Mouse (Mus musculus) hindbrain, embryonic 13.5 days (tissue): ENCODE results near the gene Rgl1. TPM values are rescaled to one million over a fixed set of nuclear protein-coding genes. Genes with fewer than 3 reads are reported as not detected.
A peak's percentile ranks its signal among the peaks of the same experiment; 100 is the strongest.

Experiments
- ATAC-seq: fragments of 200-750 bp; cut with Nextera tagmentation; 2 replicates; pipeline ENCODE4 v1.8.0; 2017; ENCODE audit warnings: moderate TSS enrichment; ENCODE audit not compliant: low FRiP score
- H3K27ac ChIP-seq: fragments of 300-500 bp; sonication (generic); 2 replicates; pipeline ENCODE4 v1.5.1; 2015; ENCODE audit warnings: inconsistent platforms, mild to moderate bottlenecking, moderate library complexity
- H3K27me3 ChIP-seq: fragments of 300-500 bp; sonication (generic); 2 replicates; pipeline ENCODE4 v1.6.1; 2015; ENCODE audit warnings: mild to moderate bottlenecking, inconsistent platforms
- H3K36me3 ChIP-seq: fragments of 300-500 bp; sonication (generic); 2 replicates; pipeline ENCODE4 v1.6.1; 2015; ENCODE audit warnings: mild to moderate bottlenecking, inconsistent platforms
- H3K4me1 ChIP-seq: fragments of 300-500 bp; sonication (generic); replicated peaks from 2 replicates; pipeline ENCODE4 v1.6.1; 2015; ENCODE audit warnings: inconsistent platforms
- H3K4me2 ChIP-seq: fragments of 300-500 bp; sonication (generic); 2 replicates; pipeline ENCODE4 v1.6.1; 2015; ENCODE audit warnings: inconsistent platforms, mild to moderate bottlenecking, moderate library complexity
- H3K4me3 ChIP-seq: fragments of 300-500 bp; sonication (generic); 2 replicates; pipeline ENCODE4 v1.5.1; 2015; ENCODE audit warnings: mild to moderate bottlenecking, inconsistent platforms
- H3K9ac ChIP-seq: fragments of 300-500 bp; sonication (generic); 2 replicates; pipeline ENCODE4 v1.6.1; 2015; ENCODE audit warnings: mild to moderate bottlenecking, inconsistent platforms
- H3K9me3 ChIP-seq: fragments of 300-500 bp; sonication (generic); 2 replicates; pipeline ENCODE4 v1.6.1; 2016; ENCODE audit warnings: inconsistent platforms
- WGBS: fragments of 180-500 bp; shearing (Covaris S2); methylation state at CpG from one replicate; pipeline ENCODE4 v1.1.7; 2015; 5-methylcytosine and 5-hydroxymethylcytosine counted together
- polyA plus RNA-seq: library from polyadenylated mRNA; unstranded; fragments of >200 nt; fragmentation: Nextera tagmentation; extraction: Ambion mirVana; gene quantifications from 2 replicates; pipeline ENCODE4 v1.2.1, GENCODE M21; 2015

Rgl1 gene
- 19.8 and 24.0 TPM in 2 replicates for polyA plus RNA-seq

DNA sequence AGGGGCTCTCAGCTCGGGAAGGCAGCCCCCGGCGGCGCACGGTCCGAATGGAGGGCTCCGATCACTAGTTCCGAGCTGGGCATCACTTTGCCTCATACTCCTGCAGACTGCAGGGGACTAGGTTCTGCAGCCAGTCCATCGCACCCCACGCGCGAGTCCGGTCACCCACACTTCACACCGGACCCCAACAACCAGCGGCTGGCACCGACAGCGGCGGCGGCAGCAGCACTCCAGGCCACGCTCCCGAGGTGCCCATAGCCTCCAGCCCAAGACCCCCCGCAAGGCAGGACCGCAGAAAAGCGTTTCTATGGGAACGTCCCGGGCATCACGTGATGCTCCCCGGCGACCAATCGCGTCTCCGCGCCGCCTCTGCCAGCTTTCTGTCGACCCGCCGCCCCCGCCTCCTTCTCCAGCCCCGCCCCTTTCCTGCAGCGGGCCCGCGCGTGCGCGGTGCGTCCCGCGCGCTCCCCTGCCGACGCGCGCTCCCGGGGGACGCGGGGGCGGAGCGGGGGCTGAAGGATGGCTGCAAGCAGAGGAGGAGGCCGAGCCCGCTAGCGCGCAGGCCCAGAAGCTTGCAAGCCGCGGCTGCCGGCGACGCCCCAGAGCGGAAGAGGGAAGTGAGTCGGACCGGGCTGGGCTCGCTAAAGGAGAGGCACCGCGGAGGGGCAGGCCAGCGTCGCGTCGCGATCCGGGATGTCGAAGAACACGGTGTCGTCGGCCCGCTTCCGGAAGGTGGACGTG, at the start of gene Rgl1, which contains the start of gene Arpc5:
Rgl1 (minus strand) TSS at position 320 of the 741 bp plus-strand sequence.
Arpc5 (plus strand) TSS at position 511 of the 741 bp plus-strand sequence.
- peak within 1 kb of the TSS; percentile 94 for H3K27ac ChIP-seq

DNA sequence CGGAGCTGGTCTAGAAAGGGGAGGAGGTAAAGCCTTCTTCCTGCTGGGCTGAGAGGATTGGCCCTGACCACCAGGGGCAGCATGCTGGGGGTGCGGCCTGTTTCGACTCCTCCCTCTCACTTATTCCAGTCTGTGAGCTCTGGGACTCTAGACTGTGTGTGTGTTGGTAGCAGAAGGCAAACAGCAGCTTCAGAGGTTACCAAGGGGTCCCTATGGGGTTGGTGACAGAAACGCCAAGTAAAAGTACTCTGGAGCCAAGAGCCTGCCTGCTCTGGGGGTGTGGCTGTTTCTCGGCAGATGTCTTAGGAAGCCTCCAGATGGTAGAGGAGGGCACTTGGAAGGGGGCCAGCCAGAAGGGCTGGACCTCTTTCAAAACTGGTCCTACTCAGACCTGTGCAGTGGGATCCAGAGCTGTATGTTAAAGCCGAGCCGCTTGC, 49.1 kb upstream of the Rgl1 start:
- peak; percentile 86 for ATAC-seq
- Histone ChIP-seq H3K27ac (peak overlapping the region; percentile 82; the same call in 1 of the 2 replicates), H3K27me3 (no peaks in the 10 kb centered on the region), H3K9ac (no peak overlapping the region), H3K36me3 (no peaks in the 10 kb centered on the region), H3K4me3 (no peak overlapping the region), H3K4me1 (peaks cover 46% of the 10 kb centered on the region), H3K4me2 (no peak overlapping the region), H3K9me3 (no peaks in the 10 kb centered on the region)
- WGBS = 21% methylated on average over 7 of the region's 7 CpGs

More for the DNA sequence above, at the start of gene Rgl1, which contains the start of gene Arpc5:
- H3K36me3 ChIP-seq = peaks cover 15% of the 10 kb centered on the region
- peak; percentile 97 for ATAC-seq
- H3K4me3 ChIP-seq = peak within 1 kb of the TSS; percentile 99
- H3K27me3 ChIP-seq = peaks cover 8% of the 10 kb centered on the region; the same call in 1 of the 2 replicates
- peak within 1 kb of the TSS; percentile 77 for H3K4me2 ChIP-seq
- H3K9me3 ChIP-seq = no peaks in the 10 kb centered on the region
- H3K9ac ChIP-seq = peak within 1 kb of the TSS; percentile 98
- H3K4me1 ChIP-seq = peaks cover 19% of the 10 kb centered on the region
- WGBS = under 1% methylated on average over 85 of the region's 86 CpGs

DNA sequence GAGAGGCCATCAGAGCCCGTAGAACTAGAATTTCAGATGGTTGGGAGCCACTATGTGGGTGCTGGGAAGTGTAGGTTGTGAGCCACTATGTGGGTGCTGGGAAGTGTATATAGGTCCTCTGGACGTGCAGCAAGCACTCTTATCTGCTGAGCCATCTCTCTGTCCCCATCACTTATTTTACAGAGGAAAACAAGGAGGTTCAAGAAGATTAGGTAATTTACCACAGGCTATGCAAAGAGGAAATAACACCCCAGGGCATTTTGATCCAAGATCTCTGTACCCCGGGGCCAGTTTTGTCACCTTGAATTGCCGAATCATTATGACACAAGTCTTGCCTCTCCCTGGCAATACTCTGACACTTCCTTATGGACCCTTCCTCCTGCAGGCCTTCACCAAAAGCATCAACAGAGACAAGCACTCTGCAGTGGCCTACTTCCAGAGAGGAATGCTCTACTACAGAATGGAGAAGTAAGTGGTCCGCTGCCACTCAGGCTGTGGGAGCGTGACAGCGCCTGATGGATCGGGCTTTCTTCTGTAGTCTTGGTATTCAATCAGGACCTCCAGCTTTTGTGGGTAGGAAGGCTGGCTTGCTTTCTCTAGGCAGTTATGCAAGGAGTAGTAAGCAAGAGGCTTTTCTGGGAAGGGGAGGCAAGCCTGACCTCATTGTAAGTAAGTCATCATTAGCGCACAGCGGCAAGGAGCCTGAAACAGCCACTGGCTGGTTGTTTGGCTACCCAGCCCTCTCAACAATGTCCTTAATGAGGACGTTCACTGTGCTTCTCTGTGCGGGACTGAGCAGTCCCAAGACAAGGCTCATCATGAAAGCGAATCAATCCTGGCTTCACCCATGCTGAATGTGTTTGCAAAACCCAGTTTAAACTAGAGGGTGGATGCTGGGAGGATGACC, 44.6 kb upstream of the Rgl1 start:
- no peaks in the 10 kb centered on the region for H3K36me3 ChIP-seq
- no peak overlapping the region; the same call in 1 of the 2 replicates for H3K27ac ChIP-seq
- H3K9me3 ChIP-seq = no peaks in the 10 kb centered on the region
- H3K4me2 ChIP-seq = no peak overlapping the region
- H3K4me1 ChIP-seq = peaks cover 20% of the 10 kb centered on the region
- WGBS = 54% methylated on average over 13 of the region's 13 CpGs
- no peaks in the 10 kb centered on the region for H3K27me3 ChIP-seq
- no peak for ATAC-seq
- no peak overlapping the region for H3K9ac ChIP-seq
- no peak overlapping the region for H3K4me3 ChIP-seq

DNA sequence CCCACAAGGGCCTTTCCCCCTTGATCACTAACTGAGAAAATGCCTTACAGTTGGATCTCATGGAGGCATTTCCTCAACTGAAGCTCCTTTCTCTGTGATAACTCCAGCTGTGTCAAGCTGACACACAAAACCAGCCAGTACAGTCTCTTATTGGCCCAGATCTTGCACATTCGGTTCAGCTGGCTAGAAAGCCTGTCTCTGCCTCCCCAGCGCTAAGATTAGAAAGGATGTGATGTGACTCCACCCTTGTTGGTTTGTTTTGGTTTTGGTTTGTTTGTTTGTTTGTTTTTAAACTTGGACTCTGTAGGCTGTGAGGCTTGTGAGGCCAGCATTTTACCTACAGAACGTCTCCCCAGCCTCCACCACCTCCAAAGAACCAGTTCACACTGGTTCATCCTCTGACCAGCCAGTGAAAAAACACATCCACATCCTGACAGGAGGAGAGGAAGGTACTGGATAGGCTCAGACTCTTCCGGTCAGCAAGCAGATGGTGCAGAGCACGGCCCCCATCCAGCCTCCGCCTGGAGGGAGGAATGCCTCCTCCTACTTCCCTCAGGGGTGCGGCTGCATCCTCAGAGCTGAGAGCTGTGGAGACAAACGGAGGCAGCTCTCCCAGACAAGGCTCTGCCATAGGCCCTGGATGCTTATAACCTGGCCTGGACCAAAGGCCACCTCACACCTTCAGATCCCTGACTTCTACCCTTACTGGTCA, 43.5 kb upstream of the Rgl1 start:
- no peaks in the 10 kb centered on the region for H3K27me3 ChIP-seq
- 28% methylated on average over 8 of the region's 8 CpGs for WGBS
- no peaks in the 10 kb centered on the region for H3K9me3 ChIP-seq
- no peak overlapping the region for H3K9ac ChIP-seq
- H3K27ac ChIP-seq = no peak overlapping the region
- peaks cover 9% of the 10 kb centered on the region for H3K4me1 ChIP-seq
- no peak for ATAC-seq
- no peak overlapping the region for H3K4me2 ChIP-seq
- H3K36me3 ChIP-seq = no peaks in the 10 kb centered on the region
- no peak overlapping the region for H3K4me3 ChIP-seq

DNA sequence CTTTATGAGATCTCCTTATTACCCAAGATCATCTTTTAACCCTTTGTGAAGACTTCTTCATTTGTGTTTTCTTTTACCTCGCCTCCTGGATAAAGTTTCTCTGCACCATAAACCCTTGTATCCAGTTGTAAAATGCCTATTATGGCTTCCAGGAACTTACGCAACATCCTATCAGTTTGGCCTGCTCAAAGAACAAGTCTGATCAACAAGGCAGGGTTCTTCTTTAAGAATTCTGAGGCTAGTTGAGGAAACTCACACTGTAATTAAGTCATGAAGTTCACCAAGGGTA, 42.2 kb upstream of the Rgl1 start:
- H3K4me1 ChIP-seq = peaks cover 9% of the 10 kb centered on the region

DNA sequence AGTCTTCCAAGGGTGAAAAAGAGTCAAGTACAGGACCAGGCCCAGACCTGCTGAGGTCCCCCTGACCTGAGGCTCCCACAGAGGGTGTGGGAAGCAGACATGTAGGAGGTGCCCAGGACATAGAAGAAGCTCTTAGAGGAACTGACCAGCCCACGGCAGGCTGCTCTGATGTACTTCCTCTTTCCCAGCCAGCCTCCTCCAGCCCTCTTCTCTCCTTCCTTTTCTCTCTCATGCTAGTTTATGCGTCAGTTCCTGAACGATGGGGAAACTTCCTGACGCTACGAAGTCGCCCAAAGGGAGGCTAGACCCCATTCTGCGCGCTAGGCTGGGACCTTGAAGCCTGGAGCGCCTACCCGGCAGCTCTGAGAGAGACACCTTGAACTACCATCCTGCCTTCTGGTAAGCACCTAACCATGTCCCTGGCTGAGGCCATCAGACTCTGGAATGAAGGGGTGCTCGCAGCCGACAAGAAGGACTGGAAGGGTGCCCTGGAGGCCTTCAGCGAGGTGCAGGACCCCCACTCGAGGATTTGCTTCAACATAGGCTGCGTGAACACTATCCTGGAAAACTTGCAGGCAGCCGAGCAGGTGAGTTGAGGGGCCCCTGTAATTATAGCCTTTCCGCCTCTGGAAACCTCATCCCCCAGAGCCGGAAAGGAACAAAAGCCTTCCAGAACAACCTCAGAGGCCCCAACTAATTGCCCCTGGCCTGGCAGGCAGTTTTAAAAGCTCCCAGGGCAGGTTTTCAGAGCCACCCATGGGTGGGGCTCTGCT, 41.7 kb upstream of the Rgl1 start:
- Histone ChIP-seq H3K4me1 (peaks cover 9% of the 10 kb centered on the region), H3K9me3 (no peaks in the 10 kb centered on the region), H3K4me2 (no peak overlapping the region), H3K4me3 (no peak overlapping the region), H3K27me3 (no peaks in the 10 kb centered on the region), H3K27ac (no peak overlapping the region), H3K36me3 (no peaks in the 10 kb centered on the region), H3K9ac (no peak overlapping the region)
- 84% methylated on average over 18 of the region's 18 CpGs for WGBS
- no peak for ATAC-seq

More for the DNA sequence above, 42.2 kb upstream of the Rgl1 start:
- Histone ChIP-seq H3K4me2 (no peak overlapping the region), H3K4me3 (no peak overlapping the region), H3K27me3 (no peaks in the 10 kb centered on the region), H3K9ac (no peak overlapping the region), H3K36me3 (no peaks in the 10 kb centered on the region), H3K9me3 (no peaks in the 10 kb centered on the region), H3K27ac (no peak overlapping the region)
- no peak for ATAC-seq
- 97% methylated on average over 2 of the region's 2 CpGs for WGBS

DNA sequence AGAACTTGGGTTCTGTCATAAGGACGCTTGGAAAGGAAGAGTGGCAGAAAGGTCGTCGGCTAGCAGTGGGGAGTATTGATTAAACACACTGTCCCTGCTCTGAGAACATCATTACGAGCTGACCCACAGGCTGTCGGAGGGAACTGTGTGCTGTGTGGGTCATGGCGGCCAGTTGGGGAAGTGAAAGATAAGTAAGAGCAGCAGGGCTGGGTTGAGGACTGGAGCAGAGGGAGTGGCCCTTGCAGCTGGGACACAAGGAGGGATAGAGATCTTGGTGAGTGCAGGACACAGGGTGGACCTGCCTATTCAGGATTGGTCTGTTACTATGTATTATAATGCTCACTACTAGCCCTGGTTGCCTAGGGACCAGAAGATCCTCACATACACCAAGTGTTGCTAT, 38.8 kb upstream of the Rgl1 start:
- no peaks in the 10 kb centered on the region for H3K36me3 ChIP-seq
- H3K9me3 ChIP-seq = no peaks in the 10 kb centered on the region
- H3K27me3 ChIP-seq = no peaks in the 10 kb centered on the region
- H3K27ac ChIP-seq = no peak overlapping the region
- H3K4me1 ChIP-seq = peaks cover 7% of the 10 kb centered on the region; the same call in 1 of the 2 replicates
- WGBS = 85% methylated on average over 6 of the region's 6 CpGs
- no peak overlapping the region for H3K4me3 ChIP-seq
- H3K4me2 ChIP-seq = no peak overlapping the region
- ATAC-seq = no peak
- H3K9ac ChIP-seq = no peak overlapping the region

DNA sequence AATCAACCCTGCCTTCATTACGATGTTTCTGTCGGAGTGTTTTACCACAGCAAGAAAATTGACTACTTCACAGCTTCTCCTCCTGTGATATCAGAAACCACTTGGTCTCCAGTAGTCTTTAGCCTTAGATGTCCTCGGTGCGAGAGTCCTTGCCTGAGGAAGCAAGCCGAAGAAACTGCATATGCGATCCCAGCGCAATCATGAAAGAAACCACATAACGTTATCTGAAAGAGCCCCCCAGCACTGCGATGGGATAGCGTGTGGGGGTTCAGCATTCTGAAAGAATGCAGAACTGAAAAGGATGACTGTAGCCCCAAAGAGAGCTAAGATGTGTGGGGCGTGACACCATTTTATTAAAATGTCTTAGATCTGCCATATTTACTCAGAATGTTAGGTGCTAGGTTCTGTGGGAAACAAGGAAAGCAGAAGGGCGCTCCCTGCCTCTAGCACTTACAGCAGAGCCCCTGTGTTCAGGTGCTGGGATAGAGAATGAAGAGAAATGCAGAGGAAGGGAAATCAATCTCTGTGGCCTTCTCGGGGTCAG, 34.6 kb upstream of the Rgl1 start:
- ATAC-seq = no peak
- 87% methylated on average over 13 of the region's 13 CpGs for WGBS
- H3K27ac ChIP-seq = no peak overlapping the region
- no peaks in the 10 kb centered on the region for H3K36me3 ChIP-seq
- no peaks in the 10 kb centered on the region for H3K9me3 ChIP-seq
- H3K27me3 ChIP-seq = no peaks in the 10 kb centered on the region
- no peak overlapping the region for H3K9ac ChIP-seq
- no peak overlapping the region for H3K4me2 ChIP-seq
- H3K4me3 ChIP-seq = no peak overlapping the region
- H3K4me1 ChIP-seq = peaks cover 11% of the 10 kb centered on the region; the same call in 1 of the 2 replicates

DNA sequence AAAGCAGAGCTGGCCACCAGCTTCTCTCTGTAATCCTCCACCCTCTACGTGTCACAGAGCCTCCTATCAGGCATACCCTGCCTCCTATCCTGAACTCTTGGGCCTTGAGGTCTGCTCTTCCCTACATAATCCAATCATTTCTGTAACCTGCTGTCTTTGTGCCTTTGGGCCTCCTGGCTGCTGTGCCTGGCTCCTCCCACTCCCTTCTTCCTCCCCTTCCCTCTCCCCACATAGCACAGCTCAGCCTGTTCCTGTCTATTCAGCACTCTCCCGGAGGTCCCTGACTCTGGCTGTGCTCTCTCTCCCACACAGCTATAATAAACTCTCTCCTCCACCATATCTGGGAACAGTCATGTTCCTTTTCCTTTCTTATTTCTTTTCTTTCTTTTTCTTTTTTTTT, 33.7 kb upstream of the Rgl1 start, which contains the start of gene Ncf2:
Ncf2 (plus strand) TSS at position 298 of the 400 bp plus-strand sequence.
- no peak within 1 kb of the TSS for H3K4me2 ChIP-seq
- peak; percentile 83 for ATAC-seq
- no peaks in the 10 kb centered on the region for H3K9me3 ChIP-seq
- no peak within 1 kb of the TSS for H3K9ac ChIP-seq
- 7% methylated on average over 2 of the region's 2 CpGs for WGBS
- peak within 1 kb of the TSS; percentile 30 for H3K27ac ChIP-seq
- no peaks in the 10 kb centered on the region for H3K36me3 ChIP-seq
- H3K27me3 ChIP-seq = no peaks in the 10 kb centered on the region
- H3K4me1 ChIP-seq = peaks cover 11% of the 10 kb centered on the region; the same call in 1 of the 2 replicates
- no peak within 1 kb of the TSS for H3K4me3 ChIP-seq

DNA sequence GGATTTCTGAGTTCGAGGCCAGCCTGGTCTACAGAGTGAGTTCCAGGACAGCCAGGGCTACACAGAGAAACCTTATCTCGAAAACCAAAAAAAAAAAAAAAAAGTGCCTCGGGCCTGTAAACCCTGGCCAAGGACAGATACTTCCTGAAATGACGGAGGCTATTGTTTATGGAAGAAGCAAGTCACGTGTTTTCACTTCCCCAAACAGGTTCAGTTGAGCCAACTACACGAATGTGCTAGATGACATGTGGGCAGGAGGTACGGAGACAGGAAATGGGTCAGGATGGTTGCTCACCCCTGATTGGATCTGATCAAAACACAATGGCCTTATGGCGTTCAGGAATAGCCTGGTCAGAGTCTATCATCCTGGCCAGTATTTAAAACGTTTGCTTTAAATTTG, 32.0 kb upstream of the Rgl1 start:
- Histone ChIP-seq H3K4me2 (no peak overlapping the region), H3K36me3 (no peaks in the 10 kb centered on the region), H3K9me3 (no peaks in the 10 kb centered on the region), H3K4me1 (peaks cover 18% of the 10 kb centered on the region), H3K27me3 (no peaks in the 10 kb centered on the region), H3K9ac (no peak overlapping the region), H3K4me3 (no peak overlapping the region), H3K27ac (no peak overlapping the region)
- WGBS = 85% methylated on average over 9 of the region's 9 CpGs
- ATAC-seq = no peak

DNA sequence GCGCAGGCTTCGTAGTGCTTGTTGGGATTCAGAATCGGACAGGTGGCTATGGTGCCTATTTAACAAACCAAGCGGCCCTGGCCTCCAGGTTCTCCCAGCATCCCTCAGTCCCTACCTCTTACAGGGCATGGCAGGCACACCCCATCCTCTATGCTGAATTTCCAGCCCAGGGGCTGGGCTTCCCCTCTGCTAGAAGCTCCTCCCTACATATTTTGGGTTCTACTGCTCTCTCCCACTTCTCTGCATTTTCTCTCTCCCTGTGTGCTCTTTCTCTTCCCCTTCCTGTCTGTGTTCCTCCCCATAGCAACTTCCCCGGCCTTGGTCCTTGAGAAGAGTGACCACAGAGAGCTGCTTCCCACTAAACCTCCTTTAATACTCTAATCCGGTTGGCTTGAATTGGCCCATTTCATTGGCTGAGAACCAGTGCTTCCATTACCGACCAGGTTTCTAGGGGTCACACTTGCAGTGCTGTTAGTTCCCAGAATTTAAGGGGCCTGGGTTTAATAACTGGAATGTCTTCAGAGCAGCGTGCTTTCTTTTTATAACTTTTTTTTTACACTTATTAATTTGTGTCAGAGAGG, 30.6 kb upstream of the Rgl1 start:
- H3K27me3 ChIP-seq = no peaks in the 10 kb centered on the region
- H3K4me1 ChIP-seq = peaks cover 25% of the 10 kb centered on the region
- H3K9me3 ChIP-seq = no peaks in the 10 kb centered on the region
- H3K27ac ChIP-seq = no peak overlapping the region
- no peaks in the 10 kb centered on the region for H3K36me3 ChIP-seq
- no peak overlapping the region for H3K9ac ChIP-seq
- ATAC-seq = no peak
- H3K4me2 ChIP-seq = no peak overlapping the region
- H3K4me3 ChIP-seq = no peak overlapping the region
- WGBS = 92% methylated on average over 8 of the region's 8 CpGs
